Mouse (Mus musculus) G1E-ER4 (cell line): ENCODE results near the gene Olfr884. TPM values are rescaled to one million over a fixed set of nuclear protein-coding genes. Genes with fewer than 3 reads are reported as not detected.

Source experiments
- GATA1 ChIP-seq: IDR thresholded peaks from one replicate; pipeline ENCODE4 v1.8.0; 2012; ENCODE audit warnings: low read length, inconsistent platforms
- polyA plus RNA-seq: library from polyadenylated mRNA; stranded (reverse); fragments of >175 nt; gene quantifications from 2 replicates; pipeline ENCODE4 v1.2.3, GENCODE M21; 2012

Olfr884 gene
- not detected in 2 replicates for polyA plus RNA-seq

DNA sequence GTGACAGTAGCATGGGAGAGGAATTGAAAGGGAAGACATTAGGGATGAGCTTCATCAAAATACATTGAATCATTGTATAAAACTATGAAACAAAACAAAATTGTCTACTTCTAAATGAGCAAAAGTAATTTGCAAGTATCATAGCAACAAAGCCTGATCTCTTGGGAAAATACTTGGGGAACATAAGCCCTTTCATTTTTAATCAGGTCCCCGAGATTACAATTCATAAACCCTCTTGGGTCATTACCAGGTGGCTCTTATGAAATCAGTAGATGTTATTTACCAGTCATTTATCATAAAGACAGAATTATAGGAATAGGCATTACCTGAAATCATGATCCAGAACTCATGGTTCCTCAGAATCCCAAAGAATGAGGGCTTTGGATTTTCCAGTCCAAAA, at the start of gene Olfr884:
Gene Olfr884 (plus strand): TSS at position 301 of the 400 bp plus-strand sequence.
- no peak for TF ChIP-seq GATA1

- no peak for TF ChIP-seq GATA1
Observed at GRCm38 (mm10) chr9:37998581-37999204, 47.7 kb upstream of the Olfr884 start.

DNA sequence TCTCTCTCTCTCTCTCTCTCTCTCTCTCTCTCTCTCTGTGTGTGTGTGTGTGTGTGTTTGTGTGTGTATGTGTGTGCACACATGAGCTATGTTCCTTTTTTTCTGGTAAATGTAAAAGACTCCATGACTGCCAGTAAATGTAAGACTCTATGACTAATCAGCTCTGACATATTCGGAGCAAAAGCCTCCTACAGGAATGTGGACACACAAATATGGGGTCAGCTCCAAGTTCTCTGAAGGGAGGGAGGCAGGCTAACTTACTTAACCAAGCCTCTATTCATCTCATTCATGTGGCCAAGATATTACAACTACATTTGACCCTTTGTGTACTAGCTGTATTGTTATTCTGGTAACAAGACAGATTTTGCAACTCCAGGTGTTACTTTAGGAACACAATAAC, 46.3 kb upstream of the Olfr884 start:
- no peak for TF ChIP-seq GATA1

GRCm38 (mm10) chr9:38025508-38025907, 20.8 kb upstream of the Olfr884 start, which contains the start of gene Olfr883:
Gene Olfr883, plus strand, starts transcription at chr9:38025808.
- TF ChIP-seq GATA1 = no peak

DNA sequence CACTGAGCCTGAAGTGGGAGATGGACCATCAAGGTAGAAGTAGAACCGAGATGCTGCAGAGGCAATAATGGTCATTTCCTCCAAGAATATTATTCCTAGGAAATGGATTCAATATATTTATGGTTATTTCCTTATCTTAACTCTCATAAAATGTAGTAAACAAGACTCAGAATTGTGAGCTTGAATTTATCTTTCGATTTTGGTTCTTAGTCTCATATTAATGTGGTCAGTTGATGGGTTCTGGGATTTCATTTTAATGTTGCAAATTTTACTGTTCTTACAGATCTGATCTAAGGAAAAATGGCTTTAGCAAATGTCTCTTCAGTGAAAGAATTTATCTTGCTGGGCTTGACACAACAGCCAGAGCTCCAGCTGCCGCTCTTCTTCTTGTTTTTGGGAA, 14.7 kb downstream of the Olfr884 start, which contains the start of gene Olfr885:
Gene Olfr885 (plus strand): TSS at position 301 of the 400 bp plus-strand sequence.
- TF ChIP-seq GATA1 = no peak

GRCm38 (mm10) chr9:38083772-38084171, 37.4 kb downstream of the Olfr884 start, which contains the start of gene Olfr887:
Gene Olfr887, plus strand, starts transcription at chr9:38084072.
- TF ChIP-seq GATA1 = no peak

Other genes with a start within 250 kb of the Olfr884 start
- not detected in 2 replicates for gene Olfr876, start 243.5 kb upstream of the Olfr884 start, polyA plus RNA-seq
- not detected in 2 replicates for gene Olfr877, start 192.3 kb upstream of the Olfr884 start, polyA plus RNA-seq
- not detected in 2 replicates for gene Olfr145, start 149.8 kb upstream of the Olfr884 start, polyA plus RNA-seq
- gene Olfr878, start 128.7 kb upstream of the Olfr884 start, polyA plus RNA-seq = not detected in 2 replicates
- not detected in 2 replicates for gene Olfr881, start 54.7 kb upstream of the Olfr884 start, polyA plus RNA-seq
- not detected in 2 replicates for gene Olfr883, start 20.7 kb upstream of the Olfr884 start, polyA plus RNA-seq
- not detected in 2 replicates for gene Olfr885, start 14.8 kb downstream of the Olfr884 start, polyA plus RNA-seq
- not detected in 2 replicates for gene Olfr887, start 37.5 kb downstream of the Olfr884 start, polyA plus RNA-seq
- gene Olfr888, start 61.6 kb downstream of the Olfr884 start, polyA plus RNA-seq = not detected in 2 replicates
- gene Olfr889, start 68.6 kb downstream of the Olfr884 start, polyA plus RNA-seq = not detected in 2 replicates
- gene Olfr890, start 96.0 kb downstream of the Olfr884 start, polyA plus RNA-seq = not detected in 2 replicates
- gene Olfr891, start 134.3 kb downstream of the Olfr884 start, polyA plus RNA-seq = not detected in 2 replicates
- not detected in 2 replicates for gene Olfr893, start 161.8 kb downstream of the Olfr884 start, polyA plus RNA-seq
- gene Olfr894, start 171.5 kb downstream of the Olfr884 start, polyA plus RNA-seq = not detected in 2 replicates
- not detected in 2 replicates for gene Olfr143, start 206.2 kb downstream of the Olfr884 start, polyA plus RNA-seq
- gene Olfr895, start 221.3 kb downstream of the Olfr884 start, polyA plus RNA-seq = not detected in 2 replicates
- not detected in 2 replicates for gene Olfr896-ps1, start 244.6 kb downstream of the Olfr884 start, polyA plus RNA-seq